Comparison of ENCODE assay signal across 7 mouse cellular contexts in the genomic region with DNA sequence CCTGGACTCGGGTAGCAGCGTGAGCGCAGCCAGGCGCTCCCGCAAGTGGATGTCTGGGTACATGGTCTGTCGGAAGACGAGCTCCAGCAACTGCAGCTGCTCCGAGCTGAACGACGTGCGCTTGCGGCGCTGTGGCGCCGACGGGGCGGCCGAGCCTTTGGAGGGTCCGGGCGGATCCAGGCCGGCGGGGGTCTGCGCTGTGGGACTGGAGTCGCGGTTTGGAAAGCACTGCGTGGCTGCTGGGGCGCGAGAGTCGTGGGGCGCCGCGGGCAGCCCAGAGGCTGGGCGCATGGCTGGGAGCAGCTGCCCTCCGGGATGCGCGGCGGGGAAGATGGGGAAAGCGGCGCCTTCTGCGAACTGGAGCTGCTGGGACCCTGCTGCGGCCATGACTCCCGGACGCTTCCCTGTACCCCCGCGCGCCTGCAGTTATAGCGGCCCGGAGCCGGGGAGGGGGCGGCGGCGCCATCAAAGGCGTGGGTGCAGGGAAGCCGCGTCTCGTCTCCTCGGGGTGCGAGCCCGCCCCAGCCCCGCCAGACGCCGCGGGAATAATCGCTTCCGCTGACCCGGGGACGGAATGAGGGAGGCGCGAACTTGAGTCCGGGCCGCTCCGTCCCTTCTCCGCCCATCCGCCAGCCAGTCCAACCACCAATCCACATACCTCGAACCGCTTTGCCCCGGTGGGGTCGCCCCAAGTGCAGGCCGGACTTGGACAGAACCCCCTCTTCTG. TPM values are rescaled to one million over a fixed set of nuclear protein-coding genes. Genes with fewer than 3 reads are reported as not detected.
DNase-seq lines count a peak whose midpoint lies in the region.

Mixl1 (minus strand) TSS at position 409 of the 727 bp plus-strand sequence.

- WGBS in forebrain, embryonic 10.5 days, result 2% methylated on average over 78 of the region's 79 CpGs

- no peak within 1 kb of the TSS for H3K27ac ChIP-seq in forebrain, embryonic 10.5 days

- peaks cover 13% of the 10 kb centered on the region for H3K4me1 ChIP-seq in forebrain, embryonic 10.5 days

- peaks cover 65% of the 10 kb centered on the region for H3K27me3 ChIP-seq in forebrain, embryonic 10.5 days (ENCODE audit: poor library complexity, severe bottlenecking)

- H3K36me3 ChIP-seq in forebrain, embryonic 10.5 days (replicated peaks), result peaks cover 10% of the 10 kb centered on the region

- H3K4me3 ChIP-seq in forebrain, embryonic 10.5 days, result peak within 1 kb of the TSS; percentile 54

- no peaks in the 10 kb centered on the region for H3K9me3 ChIP-seq in forebrain, embryonic 10.5 days

- DNase-seq in ovary, postnatal 36 days (ENCODE audit: low spot score), result peak; percentile 13
- no peak for DNase-seq in ovary, adult 18-20 months (ENCODE audit: low spot score)
- peak; percentile 30 for DNase-seq in forebrain, embryonic 10.5 days (ENCODE audit: extremely low spot score, low spot score)
- DNase-seq in kidney, postnatal 10 days, result peak; percentile 45
- DNase-seq in neural tube, embryonic 10.5 days (ENCODE audit: extremely low spot score, low spot score), result peak; percentile 58
- no peak for DNase-seq in frontal cortex, postnatal 25 days (ENCODE audit: low spot score in 2 of 2)
- DNase-seq in adipocyte (ENCODE audit: low spot score), result no peak

RNA-seq across cellular contexts. Expression of gene Mixl1, which starts in this region (rescaled TPM):
- 0.11 and 0.17 TPM in 2 replicates for polyA plus RNA-seq in forebrain, embryonic 10.5 days (2016; fragmentation: Nextera tagmentation; extraction: Ambion mirVana)

Comparison
In these comparisons a context has a peak if more than half of its experiments do, and no peak if none do; other contexts are left out.
1. DNase-seq: peak in ovary, postnatal 36 days (single experiment), kidney, postnatal 10 days (single experiment) and neural tube, embryonic 10.5 days (single experiment); none in ovary, adult 18-20 months (single experiment), frontal cortex, postnatal 25 days (0 of 2) and adipocyte (single experiment).
2. Peak in DNase-seq and H3K4me3 ChIP-seq in forebrain, embryonic 10.5 days; RNA of the gene not detected or under 1 TPM.